Mouse (Mus musculus): ENCODE measurements around the gene Sv2c.
"Not testable (repeated sequence)": the region's sequence is repeated elsewhere in the genome, so short reads cannot be mapped to it uniquely, and the experiment has no call there.

Sv2c gene

GRCm38 (mm10) chr13:96132401-96132816 is at the start of gene Sv2c:
Gene Sv2c, minus strand, starts transcription at chr13:96132577.
- no peak for DNase-seq (ENCODE audit: low read depth in 2 of 2, low spot score in 2 of 2)

GRCm38 (mm10) chr13:96180671-96181161 is 48.3 kb upstream of the Sv2c start:
- no peak for DNase-seq (ENCODE audit: low read depth in 2 of 2, low spot score in 2 of 2)

DNA sequence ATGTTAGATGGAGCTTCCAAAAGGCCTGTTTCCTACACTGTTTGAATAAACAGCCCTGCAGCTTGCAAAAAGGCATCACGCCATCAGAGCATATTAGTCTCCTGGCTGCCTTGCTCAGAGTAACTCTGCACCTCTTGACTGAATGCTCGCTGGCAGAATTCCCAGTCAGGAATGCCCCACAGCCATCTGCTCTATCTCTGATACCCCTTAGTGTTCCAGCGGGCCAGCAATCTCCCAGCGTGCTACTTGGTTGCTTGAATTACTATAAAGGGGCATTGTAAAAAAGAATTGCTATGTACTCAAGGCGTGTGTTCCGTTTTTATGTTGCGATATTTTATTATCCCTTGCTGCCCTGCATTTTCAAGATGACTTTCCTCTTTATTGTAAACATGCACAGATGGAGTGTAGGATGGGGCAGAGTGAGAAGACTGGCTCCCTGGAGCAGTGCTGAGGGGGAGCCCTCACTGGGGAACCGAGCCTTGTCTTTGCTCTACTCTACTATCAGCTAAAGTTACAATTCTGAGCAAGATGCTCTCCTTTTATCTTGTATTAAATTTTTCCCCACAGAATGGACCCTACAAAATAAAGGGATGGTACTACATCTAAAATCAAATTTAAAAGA is 43.3 kb upstream of the Sv2c start:
- DNase-seq (ENCODE audit: low read depth in 2 of 2, low spot score in 2 of 2), result no peak

GRCm38 (mm10) chr13:96173686-96174085 is 41.3 kb upstream of the Sv2c start:
- DNase-seq (ENCODE audit: low read depth in 2 of 2, low spot score in 2 of 2), result no peak

- no peak for DNase-seq (ENCODE audit: low read depth in 2 of 2, low spot score in 2 of 2)
These were observed 39.9 kb upstream of the Sv2c start for GRCm38 (mm10) chr13:96172290-96172689.

- DNase-seq (ENCODE audit: low read depth in 2 of 2, low spot score in 2 of 2), result no peak
These were observed 36.8 kb upstream of the Sv2c start for GRCm38 (mm10) chr13:96168991-96169665.

- DNase-seq (ENCODE audit: low read depth in 2 of 2, low spot score in 2 of 2), result no peak
These were observed 34.2 kb upstream of the Sv2c start for GRCm38 (mm10) chr13:96166593-96166992.

DNA sequence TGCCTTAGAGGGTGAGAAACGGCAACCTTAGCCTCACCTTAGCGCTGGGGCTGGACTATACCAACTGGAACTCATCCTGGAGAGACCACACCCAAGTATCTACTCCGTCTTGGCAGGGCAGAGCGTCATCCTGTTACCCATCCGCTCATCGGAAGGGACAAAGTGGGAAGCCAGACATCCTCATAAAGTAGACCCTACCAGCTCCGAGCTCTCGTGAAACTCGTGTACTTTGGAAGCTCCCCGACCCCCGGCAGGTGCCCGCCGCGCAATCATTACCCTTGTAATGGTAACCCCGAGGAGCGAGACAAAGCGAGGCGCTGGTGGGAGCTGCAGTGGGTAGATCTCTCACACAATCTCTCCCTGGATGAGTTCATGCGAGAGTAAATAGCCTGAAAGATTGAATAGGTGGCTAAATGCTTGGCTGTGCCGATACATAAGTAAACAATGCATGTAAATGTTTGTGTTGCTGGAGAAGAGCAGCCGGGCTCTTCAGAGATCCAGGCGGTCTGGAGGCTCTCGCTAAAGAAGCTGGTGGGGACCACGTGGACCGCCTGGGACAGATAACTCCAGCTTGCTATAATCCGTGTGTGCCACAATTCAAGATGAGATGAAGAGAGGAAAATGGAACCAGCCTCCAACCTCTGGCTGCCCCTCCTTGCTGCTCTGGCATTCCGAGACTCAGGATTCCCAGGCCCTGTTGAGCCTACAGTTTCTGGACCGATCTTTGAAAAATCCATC is 1.2 kb upstream of the Sv2c start:
- DNase-seq (ENCODE audit: low read depth in 2 of 2, low spot score in 2 of 2), result no peak

GRCm38 (mm10) chr13:96132833-96133232 is 456 bp upstream of the Sv2c start:
- DNase-seq (ENCODE audit: low read depth in 2 of 2, low spot score in 2 of 2), result no peak

- DNase-seq (ENCODE audit: low read depth in 2 of 2, low spot score in 2 of 2), result no peak
These were observed 466 bp downstream of the Sv2c start for GRCm38 (mm10) chr13:96131911-96132310.

GRCm38 (mm10) chr13:96131050-96131449 is 1.3 kb downstream of the Sv2c start:
- no peak for DNase-seq (ENCODE audit: low read depth in 2 of 2, low spot score in 2 of 2)

DNA sequence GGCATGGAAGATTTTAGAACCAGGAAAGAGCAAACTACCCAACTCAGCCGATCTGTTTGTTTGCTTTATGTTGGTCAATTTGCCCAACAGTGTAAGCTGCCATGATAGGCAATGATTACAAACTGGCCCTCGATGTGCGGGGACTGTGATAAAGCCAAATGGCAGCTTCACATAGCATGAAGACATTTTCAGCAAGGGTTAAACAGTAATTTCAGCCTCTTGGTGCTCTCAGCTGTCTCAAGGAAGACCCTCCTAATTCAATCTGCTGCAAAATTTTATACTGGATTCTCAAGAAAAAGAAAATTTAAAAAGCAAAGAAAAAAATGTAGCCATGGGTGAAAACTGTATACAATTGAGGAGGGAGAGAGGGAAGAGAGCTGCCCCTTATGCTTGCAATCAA is 3.3 kb downstream of the Sv2c start:
- DNase-seq (ENCODE audit: low read depth in 2 of 2, low spot score in 2 of 2), result no peak

DNA sequence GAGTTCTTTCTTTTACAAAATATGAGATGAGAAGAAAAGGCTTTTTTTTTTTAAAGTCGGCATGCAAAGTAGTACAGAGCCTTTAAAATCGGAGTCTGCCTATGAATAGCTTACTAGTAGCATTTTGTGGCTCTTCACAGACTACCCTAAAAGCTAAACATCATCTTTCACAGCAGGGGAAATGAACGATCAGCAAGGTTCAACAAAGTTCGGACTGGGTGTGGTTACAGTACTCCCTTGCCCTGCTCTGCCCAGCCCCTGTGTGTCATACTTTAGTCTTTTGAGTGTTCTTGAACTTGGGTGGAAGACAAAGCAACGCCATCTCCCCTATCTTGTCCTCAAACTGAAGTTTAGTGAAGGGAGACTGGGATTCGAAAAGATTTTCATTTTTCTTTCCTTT is 5.7 kb downstream of the Sv2c start:
- DNase-seq (ENCODE audit: low read depth in 2 of 2, low spot score in 2 of 2), result no peak

GRCm38 (mm10) chr13:96125011-96125410 is 7.4 kb downstream of the Sv2c start:
- no peak for DNase-seq (ENCODE audit: low read depth in 2 of 2, low spot score in 2 of 2)

DNA sequence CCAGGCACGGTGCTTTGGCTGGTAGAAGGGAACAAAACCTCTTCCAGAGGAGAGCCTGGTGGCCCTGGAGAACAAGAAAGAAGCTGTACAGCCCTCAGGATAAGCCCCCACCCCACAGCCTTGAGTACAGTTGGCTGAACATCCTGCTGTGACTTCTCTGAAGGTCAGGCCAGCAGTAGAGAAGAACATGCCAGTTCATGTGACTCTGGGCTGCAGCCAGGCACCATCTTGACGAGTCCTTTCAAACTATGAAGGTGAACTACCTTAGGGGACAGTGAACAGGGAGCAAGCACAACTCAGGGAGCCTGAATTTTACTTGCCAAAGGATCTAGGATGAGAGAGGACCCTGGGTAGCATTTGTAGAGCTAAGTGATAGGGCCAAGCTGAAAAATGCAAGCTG is 19.7 kb downstream of the Sv2c start:
- DNase-seq (ENCODE audit: low read depth in 2 of 2, low spot score in 2 of 2), result no peak

DNA sequence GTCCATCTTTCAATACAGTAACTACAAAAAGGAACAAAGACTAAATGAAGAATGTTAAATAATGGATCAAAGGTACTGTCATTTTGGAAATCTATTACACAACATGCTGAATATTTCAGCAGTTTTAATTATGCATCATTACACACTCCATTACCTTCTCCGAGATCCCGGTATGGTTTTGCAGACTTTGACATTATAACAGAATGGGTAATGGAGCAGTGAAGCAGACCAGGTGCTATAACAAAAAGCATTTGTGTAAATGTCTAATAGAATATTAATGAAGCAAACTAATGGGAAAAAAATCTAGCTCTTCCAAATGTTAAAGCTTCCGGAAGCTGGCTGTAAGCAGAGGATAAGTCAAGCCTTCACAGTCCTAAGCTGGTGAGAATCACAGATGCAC is 21.6 kb downstream of the Sv2c start:
- no peak for DNase-seq (ENCODE audit: low read depth in 2 of 2, low spot score in 2 of 2)

- no peak for DNase-seq (ENCODE audit: low read depth in 2 of 2, low spot score in 2 of 2)
These were observed 26.0 kb downstream of the Sv2c start for GRCm38 (mm10) chr13:96106367-96106766.

- DNase-seq (ENCODE audit: low read depth in 2 of 2, low spot score in 2 of 2), result no peak
These were observed 41.4 kb downstream of the Sv2c start for GRCm38 (mm10) chr13:96090929-96091328.

DNA sequence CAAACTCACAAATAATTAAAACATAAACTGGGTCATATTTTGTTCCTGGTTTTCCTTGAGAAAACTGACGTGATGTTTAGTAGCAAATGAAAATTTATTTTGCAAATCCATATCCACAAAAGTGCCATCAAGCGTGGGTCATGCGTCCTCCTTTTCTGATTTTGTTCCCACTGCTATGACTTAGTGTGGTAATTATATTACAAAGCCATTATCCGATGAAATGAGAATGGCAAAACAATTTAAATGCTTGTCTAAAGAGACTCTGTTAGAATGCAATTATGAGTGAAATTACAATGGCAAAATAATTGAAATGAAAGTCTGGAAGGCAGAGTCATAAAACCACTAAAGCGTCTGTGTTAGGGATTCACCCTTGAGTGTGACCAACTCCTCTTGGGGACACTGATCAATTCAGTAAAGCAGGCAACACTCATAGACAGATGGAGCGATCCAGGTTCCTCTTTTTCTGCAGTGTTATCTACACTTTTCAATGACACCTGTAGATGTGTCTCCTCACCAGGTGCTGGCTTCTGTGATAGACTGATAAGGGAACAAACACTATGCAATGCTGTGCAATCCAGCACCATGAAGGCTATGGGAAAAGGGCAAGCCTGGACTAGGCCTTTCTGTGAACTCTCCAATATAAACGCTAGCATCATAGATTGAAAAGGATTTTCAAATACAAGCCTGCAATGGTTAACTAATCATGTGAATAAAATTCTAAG is 46.6 kb downstream of the Sv2c start:
- no peak for DNase-seq (ENCODE audit: low read depth in 2 of 2, low spot score in 2 of 2)

GRCm38 (mm10) chr13:96081754-96082153 is 50.6 kb downstream of the Sv2c start, which contains the start of gene Gm17190:
Gene Gm17190, plus strand, starts transcription at chr13:96082054.
- not testable (repeated sequence) for DNase-seq (ENCODE audit: low read depth in 2 of 2, low spot score in 2 of 2)

GRCm38 (mm10) chr13:96081276-96081675 is 51.1 kb downstream of the Sv2c start, which contains the start of gene Gm20075:
Gene Gm20075, minus strand, starts transcription at chr13:96081376.
- not testable (repeated sequence) for DNase-seq (ENCODE audit: low read depth in 2 of 2, low spot score in 2 of 2)
